Mouse (Mus musculus) C2C12 (cell line): ENCODE data around the gene Rhox9. TPM values are rescaled to one million over a fixed set of nuclear protein-coding genes. Genes with fewer than 3 reads are reported as not detected.

Experiments used
- H3K27me3 ChIP-seq: one replicate; pipeline ENCODE4 v1.6.1; 2011; ENCODE audit not compliant: control insufficient read depth, insufficient read depth, insufficient read length
- H3K36me3 ChIP-seq: one replicate; pipeline ENCODE4 v1.6.1; 2011; ENCODE audit not compliant: control insufficient read depth, insufficient read depth
- H3K4me3 ChIP-seq: one replicate; pipeline ENCODE4 v1.5.1; 2011; ENCODE audit warnings: mild to moderate bottlenecking, control low read depth; ENCODE audit not compliant: poor library complexity, insufficient read depth, severe bottlenecking
- H3K79me2 ChIP-seq: one replicate; pipeline ENCODE4 v1.6.1; 2011; ENCODE audit not compliant: control insufficient read depth, insufficient read depth
- H3K79me3 ChIP-seq: one replicate; pipeline ENCODE4 v1.6.1; 2011; ENCODE audit warnings: low read depth, control low read depth
- H3ac ChIP-seq: one replicate; pipeline ENCODE3; 2011; ENCODE audit warnings: low read depth; ENCODE audit not compliant: control insufficient read depth, insufficient read length
- CEBPB ChIP-seq: IDR thresholded peaks from one replicate; pipeline ENCODE4 v1.6.1; 2011; ENCODE audit warnings: low read depth, mild to moderate bottlenecking, control low read depth, moderate library complexity
- CTCF ChIP-seq: IDR thresholded peaks from one replicate; pipeline ENCODE4 v1.5.1; 2011; ENCODE audit not compliant: control insufficient read depth, insufficient read depth, insufficient read length
- FOSL1 ChIP-seq: IDR thresholded peaks from one replicate; pipeline ENCODE4 v1.8.0; 2011; ENCODE audit warnings: mild to moderate bottlenecking, low read length; ENCODE audit not compliant: poor library complexity, insufficient read depth, severe bottlenecking
- MAX ChIP-seq: IDR thresholded peaks from one replicate; pipeline ENCODE4 v1.6.1; 2011; ENCODE audit warnings: mild to moderate bottlenecking, control low read depth
- MYOD1 ChIP-seq: IDR thresholded peaks from one replicate; pipeline ENCODE4 v1.6.1; 2011; ENCODE audit warnings: low read depth; ENCODE audit not compliant: control insufficient read depth, insufficient read length
- MYOG ChIP-seq: IDR thresholded peaks from one replicate; pipeline ENCODE4 v1.6.1; 2011; ENCODE audit not compliant: control insufficient read depth, insufficient read length; ENCODE audit errors: extremely low read depth
- USF1 ChIP-seq: IDR thresholded peaks from one replicate; pipeline ENCODE4 v1.6.1; 2011; ENCODE audit warnings: low read depth, mild to moderate bottlenecking, control low read depth, moderate library complexity
- polyA plus RNA-seq: library from polyadenylated mRNA; unstranded; fragments of >200 nt; fragmentation: generic; extraction: Trizol; gene quantifications from one replicate; pipeline ENCODE4 v1.2.1, GENCODE M21; 2012; ENCODE audit warnings: missing spikeins

Gene Rhox9
- polyA plus RNA-seq, 1 experiment: not detected

- Histone ChIP-seq H3K79me3 (no peaks in the 10 kb centered on the region), H3K4me3 (no peak overlapping the region), H3ac (no peak overlapping the region), H3K27me3 (no peaks in the 10 kb centered on the region), H3K79me2 (no peaks in the 10 kb centered on the region), H3K36me3 (no peaks in the 10 kb centered on the region)
- no peak for TF ChIP-seq MYOD1
- TF ChIP-seq CTCF: no peak
- TF ChIP-seq CEBPB: no peak
- no peak for TF ChIP-seq USF1
- no peak for TF ChIP-seq MYOG
- no peak for TF ChIP-seq MAX
- no peak for TF ChIP-seq FOSL1
These were observed 29.9 kb downstream of the Rhox9 start for GRCm38 (mm10) chrX:37871641-37872040.

Other genes with a start within 250 kb of the Rhox9 start
- not detected for gene Rhox3h, start 233.0 kb downstream of the Rhox9 start, polyA plus RNA-seq
- gene Rhox2h, start 228.5 kb downstream of the Rhox9 start, polyA plus RNA-seq: 0.06 TPM
- gene Rhox5, start 96.9 kb downstream of the Rhox9 start, polyA plus RNA-seq: 2.4 TPM
- not detected for gene Rhox6, start 74.9 kb downstream of the Rhox9 start, polyA plus RNA-seq
- gene Rhox7a, start 70.1 kb downstream of the Rhox9 start, polyA plus RNA-seq: not detected
- gene Rhox8, start 22.8 kb downstream of the Rhox9 start, polyA plus RNA-seq: not detected
- gene Rhox7b, start 4.5 kb downstream of the Rhox9 start, polyA plus RNA-seq: not detected
- not detected for gene Btg1-ps1, start 117.0 kb upstream of the Rhox9 start, polyA plus RNA-seq
- gene Btg1-ps2, start 141.3 kb upstream of the Rhox9 start, polyA plus RNA-seq: not detected
- gene Rhox10, start 164.7 kb upstream of the Rhox9 start, polyA plus RNA-seq: not detected
- not detected for gene Rhox11, start 183.4 kb upstream of the Rhox9 start, polyA plus RNA-seq
- gene Rhox12, start 209.1 kb upstream of the Rhox9 start, polyA plus RNA-seq: not detected
- not detected for gene Rhox13, start 219.4 kb upstream of the Rhox9 start, polyA plus RNA-seq